Mouse (Mus musculus) bone marrow, adult 2 months (tissue): ENCODE results near the gene Sox2. TPM values are rescaled to one million over a fixed set of nuclear protein-coding genes. Genes with fewer than 3 reads are reported as not detected.

Experiments used
- H3K27ac ChIP-seq: fragments of 200-500 bp; 2 replicates; pipeline ENCODE4 v1.5.1; 2012; ENCODE audit warnings: low read depth, mild to moderate bottlenecking, control low read depth, inconsistent platforms, low read length; ENCODE audit not compliant: control insufficient read depth, poor library complexity, insufficient read depth
- H3K4me1 ChIP-seq: fragments of 200-500 bp; 2 replicates; pipeline ENCODE4 v1.6.1; 2011; ENCODE audit warnings: low read length; ENCODE audit not compliant: control insufficient read depth, insufficient read depth
- H3K4me3 ChIP-seq: fragments of 200-500 bp; replicated peaks from 2 replicates; pipeline ENCODE3; 2011; ENCODE audit warnings: mild to moderate bottlenecking, low read depth, low read length, control low read depth; ENCODE audit not compliant: control insufficient read depth
- CTCF ChIP-seq: fragments of 200-500 bp; IDR thresholded peaks from 2 replicates; pipeline ENCODE4 v1.5.1; 2011; ENCODE audit warnings: low read length, control low read depth; ENCODE audit not compliant: control insufficient read depth, insufficient read depth
- POLR2A ChIP-seq: fragments of 200-500 bp; IDR thresholded peaks from 2 replicates; pipeline ENCODE4 v1.6.1; 2011; ENCODE audit warnings: low read depth, mild to moderate bottlenecking, control low read depth, low read length, borderline replicate concordance; ENCODE audit not compliant: control insufficient read depth
- WGBS: fragments of 180-500 bp; shearing (Covaris S2); methylation state at CpG from one replicate; pipeline ENCODE4 v1.1.7; 2018; 5-methylcytosine and 5-hydroxymethylcytosine counted together
- polyA plus RNA-seq: library from polyadenylated mRNA; stranded (reverse); fragments of >200 nt; gene quantifications from 2 replicates; pipeline ENCODE4 v1.2.4, GENCODE M21; 2011; ENCODE audit warnings: low replicate concordance; ENCODE audit not compliant: missing spikeins, insufficient read depth, insufficient read length

Sox2 gene
- polyA plus RNA-seq, result 11.5 TPM in 1 of 2 replicates, not detected in the other

DNA sequence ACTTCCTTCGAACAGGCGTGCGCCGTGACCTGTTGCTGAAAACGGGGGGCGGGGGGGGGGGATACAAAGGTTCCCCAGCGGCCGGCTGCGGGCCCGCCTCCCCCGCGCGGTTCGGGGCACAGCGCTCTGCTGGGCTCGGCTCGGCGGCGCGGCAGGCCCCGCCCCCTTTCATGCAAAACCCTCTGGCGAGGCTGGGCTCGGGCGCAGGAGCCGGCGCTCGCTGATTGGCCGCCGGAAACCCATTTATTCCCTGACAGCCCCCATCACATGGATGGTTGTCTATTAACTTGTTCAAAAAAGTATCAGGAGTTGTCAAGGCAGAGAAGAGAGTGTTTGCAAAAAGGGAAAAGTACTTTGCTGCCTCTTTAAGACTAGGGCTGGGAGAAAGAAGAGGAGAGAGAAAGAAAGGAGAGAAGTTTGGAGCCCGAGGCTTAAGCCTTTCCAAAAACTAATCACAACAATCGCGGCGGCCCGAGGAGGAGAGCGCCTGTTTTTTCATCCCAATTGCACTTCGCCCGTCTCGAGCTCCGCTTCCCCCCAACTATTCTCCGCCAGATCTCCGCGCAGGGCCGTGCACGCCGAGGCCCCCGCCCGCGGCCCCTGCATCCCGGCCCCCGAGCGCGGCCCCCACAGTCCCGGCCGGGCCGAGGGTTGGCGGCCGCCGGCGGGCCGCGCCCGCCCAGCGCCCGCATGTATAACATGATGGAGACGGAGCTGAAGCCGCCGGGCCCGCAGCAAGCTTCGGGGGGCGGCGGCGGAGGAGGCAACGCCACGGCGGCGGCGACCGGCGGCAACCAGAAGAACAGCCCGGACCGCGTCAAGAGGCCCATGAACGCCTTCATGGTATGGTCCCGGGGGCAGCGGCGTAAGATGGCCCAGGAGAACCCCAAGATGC lies at the start of gene Sox2:
Gene Sox2 (plus strand): TSS at position 680 of the 895 bp plus-strand sequence.
- H3K27ac ChIP-seq, result no peak within 1 kb of the TSS; the same call in 1 of the 2 replicates
- 2% methylated on average over 86 of the region's 86 CpGs for WGBS
- H3K4me3 ChIP-seq, result no peak within 1 kb of the TSS
- H3K4me1 ChIP-seq, result no peaks in the 10 kb centered on the region
- TF ChIP-seq POLR2A (no peak), CTCF (no peak)

DNA sequence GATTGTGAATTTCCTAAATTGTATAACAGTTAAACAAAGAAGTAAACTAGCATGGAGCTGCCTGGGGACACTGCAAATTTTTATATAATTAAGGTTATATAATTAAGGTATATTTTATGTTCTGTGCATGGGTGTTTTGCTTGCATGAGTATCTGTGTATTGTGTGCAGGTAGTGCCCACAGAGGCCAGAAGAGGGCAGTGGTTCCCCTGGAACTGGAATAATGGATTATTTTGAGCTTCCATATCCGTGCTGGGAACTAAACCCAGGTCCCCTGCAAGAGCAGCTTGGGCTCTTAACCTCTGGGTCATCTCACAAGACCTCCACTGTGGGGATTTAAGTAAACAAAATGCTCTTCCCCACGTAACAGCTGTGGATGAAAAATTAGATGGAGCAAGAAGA lies 49.1 kb upstream of the Sox2 start:
- WGBS, result 68% methylated on average over 2 of the region's 2 CpGs
- Histone ChIP-seq H3K27ac (no peak overlapping the region), H3K4me3 (no peak overlapping the region), H3K4me1 (no peaks in the 10 kb centered on the region)
- no peak for TF ChIP-seq CTCF
- TF ChIP-seq POLR2A, result no peak

GRCm38 (mm10) chr3:34614107-34614506 lies 36.1 kb upstream of the Sox2 start:
- WGBS, result 79% methylated on average over 7 of the region's 7 CpGs
- H3K27ac ChIP-seq, result no peak overlapping the region
- no peak overlapping the region for H3K4me3 ChIP-seq
- H3K4me1 ChIP-seq, result no peaks in the 10 kb centered on the region
- TF ChIP-seq POLR2A (no peak), CTCF (no peak)

GRCm38 (mm10) chr3:34615526-34615925 lies 34.7 kb upstream of the Sox2 start:
- WGBS, result 79% methylated on average over 15 of the region's 15 CpGs
- TF ChIP-seq POLR2A, result no peak
- no peak for TF ChIP-seq CTCF
- Histone ChIP-seq H3K4me3 (no peak overlapping the region), H3K27ac (no peak overlapping the region), H3K4me1 (no peaks in the 10 kb centered on the region)

GRCm38 (mm10) chr3:34618934-34619333 lies 31.3 kb upstream of the Sox2 start:
- Histone ChIP-seq H3K27ac (no peak overlapping the region), H3K4me3 (no peak overlapping the region), H3K4me1 (no peaks in the 10 kb centered on the region)
- no peak for TF ChIP-seq CTCF
- TF ChIP-seq POLR2A, result no peak
- 76% methylated on average over 7 of the region's 7 CpGs for WGBS

- no peak overlapping the region for H3K27ac ChIP-seq
- TF ChIP-seq POLR2A (no peak), CTCF (no peak)
- H3K4me1 ChIP-seq, result no peaks in the 10 kb centered on the region
- H3K4me3 ChIP-seq, result no peak overlapping the region
- WGBS, result 81% methylated on average over 4 of the region's 4 CpGs
Measured at GRCm38 (mm10) chr3:34620121-34620520, 30.1 kb upstream of the Sox2 start.

GRCm38 (mm10) chr3:34624721-34625270 lies 25.4 kb upstream of the Sox2 start:
- TF ChIP-seq CTCF (no peak), POLR2A (no peak)
- Histone ChIP-seq H3K4me1 (no peaks in the 10 kb centered on the region), H3K4me3 (no peak overlapping the region), H3K27ac (no peak overlapping the region)
- 75% methylated on average over 16 of the region's 16 CpGs for WGBS

- WGBS, result 77% methylated on average over 8 of the region's 8 CpGs
- TF ChIP-seq CTCF (no peak), POLR2A (no peak)
- Histone ChIP-seq H3K27ac (no peak overlapping the region), H3K4me3 (no peak overlapping the region), H3K4me1 (no peaks in the 10 kb centered on the region)
Measured at GRCm38 (mm10) chr3:34626521-34626920, 23.7 kb upstream of the Sox2 start.
